Mouse (Mus musculus) liver, embryonic 13.5 days (tissue): ENCODE measurements around the gene Ceacam1. TPM values are rescaled to one million over a fixed set of nuclear protein-coding genes. Genes with fewer than 3 reads are reported as not detected.
"Not testable (repeated sequence)": the region's sequence is repeated elsewhere in the genome, so short reads cannot be mapped to it uniquely, and the experiment has no call there.

Source experiments
- ATAC-seq: fragments of 200-750 bp; cut with Nextera tagmentation; 2 replicates; pipeline ENCODE4 v1.8.0; 2017; ENCODE audit warnings: low read depth, mild to moderate bottlenecking, moderate number of reproducible peaks, moderate library complexity
- DNase-seq: peaks from one replicate; pipeline ENCODE4 v3.0.0; 2022
- H3K27ac ChIP-seq: fragments of 300-500 bp; sonication (generic); 2 replicates; pipeline ENCODE4 v1.5.1; 2015; ENCODE audit warnings: moderate library complexity, mild to moderate bottlenecking, inconsistent platforms
- H3K27me3 ChIP-seq: fragments of 300-500 bp; sonication (generic); 2 replicates; pipeline ENCODE4 v1.6.1; 2015; ENCODE audit warnings: mild to moderate bottlenecking, inconsistent platforms
- H3K36me3 ChIP-seq: fragments of 300-500 bp; sonication (generic); 2 replicates; pipeline ENCODE4 v1.6.1; 2015; ENCODE audit warnings: mild to moderate bottlenecking, inconsistent platforms
- H3K4me1 ChIP-seq: fragments of 300-500 bp; sonication (generic); replicated peaks from 2 replicates; pipeline ENCODE4 v1.6.1; 2015; ENCODE audit warnings: inconsistent platforms
- H3K4me2 ChIP-seq: fragments of 300-500 bp; sonication (generic); 2 replicates; pipeline ENCODE4 v1.6.1; 2015; ENCODE audit warnings: inconsistent platforms, mild to moderate bottlenecking, moderate library complexity
- H3K4me3 ChIP-seq: fragments of 300-500 bp; sonication (generic); replicated peaks from 2 replicates; pipeline ENCODE4 v1.5.1; 2015; ENCODE audit warnings: mild to moderate bottlenecking, inconsistent platforms
- H3K9ac ChIP-seq: fragments of 300-500 bp; sonication (generic); 2 replicates; pipeline ENCODE4 v1.6.1; 2015; ENCODE audit warnings: mild to moderate bottlenecking, inconsistent platforms
- H3K9me3 ChIP-seq: fragments of 300-500 bp; sonication (generic); replicated peaks from 2 replicates; pipeline ENCODE4 v1.6.1; 2016; ENCODE audit warnings: inconsistent platforms
- WGBS: fragments of 180-500 bp; shearing (Covaris S2); methylation state at CpG from one replicate; pipeline ENCODE4 v1.1.7; 2015; ENCODE audit not compliant: insufficient replicate concordance; 5-methylcytosine and 5-hydroxymethylcytosine counted together
- polyA plus RNA-seq: library from polyadenylated mRNA; unstranded; fragments of >200 nt; fragmentation: Nextera tagmentation; extraction: Ambion mirVana; gene quantifications from 2 replicates; pipeline ENCODE4 v1.2.1, GENCODE M21; 2015

Ceacam1 gene
- polyA plus RNA-seq, result 1.7 and 2.5 TPM in 2 replicates

- Histone ChIP-seq H3K4me3 (peak within 1 kb of the TSS; percentile 5; the same call in 1 of the 2 replicates), H3K4me2 (peak within 1 kb of the TSS; percentile 26; the same call in 1 of the 2 replicates)
- H3K27ac ChIP-seq, H3K36me3 ChIP-seq, H3K4me1 ChIP-seq, H3K9me3 ChIP-seq, H3K27me3 ChIP-seq, H3K9ac ChIP-seq: not testable (repeated sequence)
- ATAC-seq, result peak; percentile 78
- 7% methylated on average over 5 of the region's 5 CpGs for WGBS
- DNase-seq, result peak; percentile 16
Measured at GRCm38 (mm10) chr7:25477091-25477751, at the start of gene Ceacam1. Gene Ceacam1, minus strand, starts transcription at chr7:25477603.

GRCm38 (mm10) chr7:25516070-25516777 is 38.8 kb upstream of the Ceacam1 start:
- not testable (repeated sequence) for DNase-seq, H3K4me1 ChIP-seq, ATAC-seq, H3K4me3 ChIP-seq, H3K36me3 ChIP-seq, H3K9ac ChIP-seq, H3K9me3 ChIP-seq, H3K27me3 ChIP-seq, H3K27ac ChIP-seq, H3K4me2 ChIP-seq
- 76% methylated on average over 2 of the region's 5 CpGs for WGBS

GRCm38 (mm10) chr7:25515667-25516066 is 38.3 kb upstream of the Ceacam1 start:
- not testable (repeated sequence) for H3K9me3 ChIP-seq, H3K27me3 ChIP-seq, H3K4me3 ChIP-seq, H3K4me1 ChIP-seq, ATAC-seq, H3K9ac ChIP-seq, H3K36me3 ChIP-seq, H3K4me2 ChIP-seq, DNase-seq, H3K27ac ChIP-seq
- 42% methylated on average over 1 of the region's 1 CpGs for WGBS

- DNase-seq, result no peak
- no peaks in the 10 kb centered on the region for H3K4me1 ChIP-seq
- H3K27me3 ChIP-seq, result no peaks in the 10 kb centered on the region
Measured at GRCm38 (mm10) chr7:25509925-25510324, 32.5 kb upstream of the Ceacam1 start.

GRCm38 (mm10) chr7:25494649-25495048 is 17.2 kb upstream of the Ceacam1 start:
- no peak overlapping the region for H3K9ac ChIP-seq
- WGBS, result 62% methylated on average over 1 of the region's 1 CpGs
- H3K36me3 ChIP-seq, result no peaks in the 10 kb centered on the region
- no peaks in the 10 kb centered on the region for H3K27me3 ChIP-seq
- no peak for ATAC-seq
- H3K4me1 ChIP-seq, result no peaks in the 10 kb centered on the region
- no peak overlapping the region for H3K4me2 ChIP-seq
- H3K9me3 ChIP-seq, result no peaks in the 10 kb centered on the region
- no peak overlapping the region for H3K4me3 ChIP-seq
- no peak overlapping the region for H3K27ac ChIP-seq
- no peak for DNase-seq

More at GRCm38 (mm10) chr7:25509925-25510324, 32.5 kb upstream of the Ceacam1 start:
- Histone ChIP-seq H3K9ac (no peak overlapping the region), H3K9me3 (no peaks in the 10 kb centered on the region), H3K4me3 (no peak overlapping the region), H3K36me3 (no peaks in the 10 kb centered on the region), H3K27ac (no peak overlapping the region), H3K4me2 (no peak overlapping the region)
- 26% methylated on average over 3 of the region's 3 CpGs for WGBS
- no peak for ATAC-seq

- not testable (repeated sequence) for H3K9ac ChIP-seq, H3K27ac ChIP-seq
- WGBS, result no CpG with 5 or more reads among the region's 1 CpGs
Measured at GRCm38 (mm10) chr7:25490698-25491097, 13.3 kb upstream of the Ceacam1 start.

GRCm38 (mm10) chr7:25489382-25489781 is 12.0 kb upstream of the Ceacam1 start:
- H3K9ac ChIP-seq, H3K4me2 ChIP-seq, H3K4me3 ChIP-seq, H3K4me1 ChIP-seq, ATAC-seq, H3K36me3 ChIP-seq, DNase-seq, H3K9me3 ChIP-seq, H3K27ac ChIP-seq, H3K27me3 ChIP-seq: not testable (repeated sequence)
- 85% methylated on average over 3 of the region's 3 CpGs for WGBS

More at GRCm38 (mm10) chr7:25490698-25491097, 13.3 kb upstream of the Ceacam1 start:
- H3K27me3 ChIP-seq, H3K9me3 ChIP-seq, H3K4me3 ChIP-seq, DNase-seq, H3K4me2 ChIP-seq, H3K4me1 ChIP-seq, ATAC-seq, H3K36me3 ChIP-seq: not testable (repeated sequence)

GRCm38 (mm10) chr7:25486186-25486585 is 8.8 kb upstream of the Ceacam1 start:
- ATAC-seq, result no peak
- H3K36me3 ChIP-seq, result no peaks in the 10 kb centered on the region
- H3K4me3 ChIP-seq, result no peak overlapping the region
- H3K9me3 ChIP-seq, result no peaks in the 10 kb centered on the region
- no peak overlapping the region for H3K4me2 ChIP-seq
- DNase-seq, result no peak
- WGBS, result 5% methylated on average over 1 of the region's 1 CpGs
- H3K4me1 ChIP-seq, result no peaks in the 10 kb centered on the region
- no peak overlapping the region for H3K27ac ChIP-seq
- H3K27me3 ChIP-seq, result no peaks in the 10 kb centered on the region
- no peak overlapping the region for H3K9ac ChIP-seq

- DNase-seq (no peak), ATAC-seq (no peak)
- Histone ChIP-seq H3K27ac (no peak overlapping the region), H3K4me1 (no peaks in the 10 kb centered on the region), H3K9ac (no peak overlapping the region), H3K27me3 (no peaks in the 10 kb centered on the region), H3K9me3 (no peaks in the 10 kb centered on the region), H3K36me3 (no peaks in the 10 kb centered on the region), H3K4me2 (no peak overlapping the region), H3K4me3 (no peak overlapping the region)
- WGBS, result 47% methylated on average over 4 of the region's 5 CpGs
Measured at GRCm38 (mm10) chr7:25485061-25485460, 7.7 kb upstream of the Ceacam1 start.

- Histone ChIP-seq H3K9ac (no peak overlapping the region), H3K27me3 (no peaks in the 10 kb centered on the region), H3K9me3 (no peaks in the 10 kb centered on the region), H3K4me1 (no peaks in the 10 kb centered on the region), H3K27ac (no peak overlapping the region), H3K36me3 (no peaks in the 10 kb centered on the region), H3K4me2 (no peak overlapping the region), H3K4me3 (no peak overlapping the region)
- DNase-seq (no peak), ATAC-seq (no peak)
- WGBS, result 61% methylated on average over 8 of the region's 8 CpGs
Measured at GRCm38 (mm10) chr7:25483133-25483735, 5.8 kb upstream of the Ceacam1 start.

- not testable (repeated sequence) for H3K4me3 ChIP-seq, H3K4me1 ChIP-seq, H3K27ac ChIP-seq, DNase-seq, H3K27me3 ChIP-seq, H3K36me3 ChIP-seq, H3K9ac ChIP-seq, H3K4me2 ChIP-seq, ATAC-seq, H3K9me3 ChIP-seq
- 41% methylated on average over 8 of the region's 8 CpGs for WGBS
Measured at GRCm38 (mm10) chr7:25480791-25481190, 3.4 kb upstream of the Ceacam1 start.
